Mouse (Mus musculus) inflammation-experienced regulatory T-cells, adult 16 weeks (primary cell): ENCODE measurements around the gene Il25. TPM values are rescaled to one million over a fixed set of nuclear protein-coding genes. Genes with fewer than 3 reads are reported as not detected.

ENCODE experiments used
- polyA plus RNA-seq: library from polyadenylated mRNA; unstranded; fragments of 100-300 nt; shearing (Covaris generic); gene quantifications from one replicate; pipeline ENCODE4 v1.2.1, GENCODE M21; 2017

Gene Il25
- not detected for polyA plus RNA-seq

DNA sequence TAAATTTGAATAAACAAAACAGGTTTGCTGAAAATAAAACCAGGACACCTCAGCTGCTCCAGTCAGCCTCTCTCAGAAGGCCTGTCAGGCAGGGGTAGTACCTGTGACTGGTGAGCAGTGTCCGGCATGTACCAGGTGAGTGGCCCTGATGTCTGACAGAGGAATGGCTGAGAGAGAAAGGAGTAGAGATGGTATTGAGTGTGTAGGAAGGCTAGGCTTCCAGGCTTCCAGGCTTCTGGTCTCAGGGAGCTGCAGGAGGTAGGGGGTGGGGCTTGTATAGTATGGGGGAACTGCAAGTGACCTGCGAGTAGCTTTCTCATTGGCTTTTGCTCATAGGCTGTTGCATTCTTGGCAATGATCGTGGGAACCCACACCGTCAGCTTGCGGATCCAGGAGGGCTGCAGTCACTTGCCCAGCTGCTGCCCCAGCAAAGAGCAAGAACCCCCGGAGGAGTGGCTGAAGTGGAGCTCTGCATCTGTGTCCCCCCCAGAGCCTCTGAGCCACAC, at the start of gene Il25:
Gene Il25 (plus strand): TSS at position 51 of the 506 bp plus-strand sequence.

DNA sequence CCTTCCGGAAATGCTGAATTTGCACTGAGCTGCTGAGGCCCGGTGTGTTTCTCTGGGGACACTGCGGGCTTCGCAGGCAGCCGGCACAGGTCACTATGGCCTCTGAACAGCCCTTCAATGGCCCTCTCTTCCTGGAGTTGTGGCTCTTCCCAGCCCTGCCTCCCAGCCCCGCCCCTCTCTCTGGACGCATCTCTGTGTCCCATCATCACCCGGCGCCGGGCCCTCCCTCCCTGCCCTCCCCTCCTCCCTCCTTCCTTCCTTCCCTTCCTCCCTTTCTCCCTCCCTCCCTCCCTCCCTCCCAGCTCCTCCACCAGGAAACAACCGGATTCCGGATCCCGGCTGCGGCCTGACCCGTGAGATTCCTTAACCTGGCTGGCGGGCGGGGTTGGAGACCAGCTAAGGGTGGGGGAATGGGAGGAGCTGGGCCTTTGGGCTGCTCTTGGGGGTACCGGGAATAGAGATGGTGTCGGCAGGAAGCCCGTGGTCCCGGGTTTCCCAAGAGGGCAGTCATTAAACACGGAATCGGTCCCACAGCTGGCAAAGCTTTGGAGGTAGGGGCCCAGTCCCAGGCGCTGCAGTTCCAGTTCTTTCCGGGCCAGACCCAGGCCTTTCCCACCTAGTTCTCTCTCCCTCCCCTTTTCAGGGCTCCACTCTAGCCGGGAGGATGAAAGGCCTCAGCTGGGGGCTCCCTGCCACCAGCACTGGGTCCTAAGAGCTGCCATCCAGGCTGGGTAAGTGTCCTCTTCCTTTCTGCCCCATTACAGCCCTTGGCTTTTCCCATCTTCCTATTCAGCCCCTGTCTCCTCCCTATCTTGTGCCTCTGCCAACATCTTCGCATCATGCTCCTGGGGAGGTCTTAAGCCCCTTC, 49.1 kb upstream of the Il25 start, which contains the start of the genes Bcl2l2 and Gm20521:
Gene Bcl2l2 (plus strand): TSS at position 224 of the 868 bp plus-strand sequence.
Gene Gm20521 (plus strand): TSS at position 288 of the 868 bp plus-strand sequence.

DNA sequence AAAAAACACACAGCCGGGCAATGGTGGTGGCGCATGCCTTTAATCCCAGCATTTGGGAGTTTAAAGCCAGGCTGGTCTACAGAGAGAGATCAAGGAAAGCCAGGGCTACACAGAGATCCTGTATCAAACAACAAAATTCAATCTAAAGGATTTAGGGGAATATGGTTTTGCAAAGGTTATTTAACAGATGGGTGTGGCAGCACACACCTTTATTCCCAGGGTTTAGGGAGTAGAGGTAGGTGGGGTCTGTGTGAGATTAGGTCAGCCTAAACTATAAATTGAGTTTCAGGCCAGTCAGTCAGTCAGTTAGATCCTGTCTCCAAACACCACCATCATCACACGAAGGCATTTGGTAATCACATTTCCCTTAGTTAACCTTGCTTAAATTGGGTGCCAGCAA, 40.3 kb upstream of the Il25 start, which contains the start of gene Pabpn1:
Gene Pabpn1 (plus strand): TSS at position 301 of the 400 bp plus-strand sequence.

DNA sequence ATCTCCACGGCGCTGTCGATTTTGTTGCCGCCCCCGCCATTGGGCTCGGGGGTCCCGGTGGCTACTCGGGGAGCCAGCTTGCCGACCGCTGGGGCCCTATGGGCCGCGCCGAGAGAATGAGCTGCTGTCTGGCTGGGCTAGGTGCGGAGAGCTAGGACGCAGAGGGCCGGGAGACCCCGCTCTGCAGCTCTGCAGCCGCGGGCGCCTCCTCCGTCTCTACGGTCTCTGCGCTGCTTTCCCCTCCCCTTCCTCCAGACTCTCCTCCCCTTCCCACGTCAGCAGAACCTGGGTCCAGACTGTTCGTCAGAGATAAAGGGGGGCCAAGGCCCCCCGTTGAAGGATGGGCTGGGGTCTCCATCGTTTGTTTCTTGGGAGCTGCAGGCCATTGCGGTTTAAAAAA, 19.6 kb upstream of the Il25 start, which contains the start of gene Slc22a17:
Gene Slc22a17 (minus strand): TSS at position 247 of the 400 bp plus-strand sequence.

DNA sequence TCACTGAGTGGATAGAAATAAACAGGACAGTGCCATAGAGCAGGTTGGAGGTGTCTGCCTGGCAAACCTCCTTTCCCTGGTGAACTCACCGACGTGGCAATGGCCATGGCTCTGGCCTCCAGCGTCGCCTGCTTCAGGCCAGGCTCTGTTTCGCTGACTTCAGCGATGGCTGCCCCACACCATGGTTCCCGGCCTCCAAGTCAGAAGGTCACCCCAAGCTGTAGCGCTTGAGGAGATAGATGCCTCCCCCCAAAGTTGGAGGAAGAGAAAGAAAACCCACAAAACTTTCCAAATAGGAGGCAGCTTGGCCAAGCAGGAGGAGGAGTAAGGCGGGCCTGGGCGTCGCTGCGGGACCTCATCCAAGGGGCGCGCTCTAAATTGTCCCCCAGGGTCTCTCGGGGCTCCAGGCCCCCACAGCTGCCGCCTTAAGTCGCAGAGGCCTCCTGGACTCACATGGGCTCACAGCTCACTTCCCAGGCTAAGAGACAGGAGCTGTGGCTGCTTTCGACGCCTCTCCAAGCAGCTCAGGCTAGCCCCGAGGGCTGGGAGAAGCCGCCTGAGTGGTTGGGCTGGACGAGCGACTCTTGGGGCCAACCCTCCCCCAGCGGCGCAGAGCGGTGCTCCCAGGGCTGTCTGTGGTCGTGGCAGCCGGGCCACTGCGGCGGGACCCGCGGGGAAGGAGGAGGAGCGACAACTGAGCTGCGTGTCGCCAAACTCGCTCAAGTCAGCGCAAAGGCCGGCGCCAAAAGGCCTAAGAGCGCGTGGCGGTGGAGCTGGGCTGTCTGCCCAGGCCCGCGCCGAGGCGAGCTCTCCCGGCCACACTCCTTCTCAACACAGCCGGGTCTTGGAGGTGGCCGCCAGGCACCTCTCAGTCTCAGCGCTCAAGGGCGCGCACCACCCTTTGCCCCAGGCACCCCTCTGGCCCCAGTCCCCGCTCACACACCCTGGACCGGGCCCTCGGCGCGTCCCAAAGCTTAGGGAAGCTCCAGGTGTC, 6.8 kb upstream of the Il25 start, which contains the start of gene Efs:
Gene Efs (minus strand): TSS at position 778 of the 994 bp plus-strand sequence.

DNA sequence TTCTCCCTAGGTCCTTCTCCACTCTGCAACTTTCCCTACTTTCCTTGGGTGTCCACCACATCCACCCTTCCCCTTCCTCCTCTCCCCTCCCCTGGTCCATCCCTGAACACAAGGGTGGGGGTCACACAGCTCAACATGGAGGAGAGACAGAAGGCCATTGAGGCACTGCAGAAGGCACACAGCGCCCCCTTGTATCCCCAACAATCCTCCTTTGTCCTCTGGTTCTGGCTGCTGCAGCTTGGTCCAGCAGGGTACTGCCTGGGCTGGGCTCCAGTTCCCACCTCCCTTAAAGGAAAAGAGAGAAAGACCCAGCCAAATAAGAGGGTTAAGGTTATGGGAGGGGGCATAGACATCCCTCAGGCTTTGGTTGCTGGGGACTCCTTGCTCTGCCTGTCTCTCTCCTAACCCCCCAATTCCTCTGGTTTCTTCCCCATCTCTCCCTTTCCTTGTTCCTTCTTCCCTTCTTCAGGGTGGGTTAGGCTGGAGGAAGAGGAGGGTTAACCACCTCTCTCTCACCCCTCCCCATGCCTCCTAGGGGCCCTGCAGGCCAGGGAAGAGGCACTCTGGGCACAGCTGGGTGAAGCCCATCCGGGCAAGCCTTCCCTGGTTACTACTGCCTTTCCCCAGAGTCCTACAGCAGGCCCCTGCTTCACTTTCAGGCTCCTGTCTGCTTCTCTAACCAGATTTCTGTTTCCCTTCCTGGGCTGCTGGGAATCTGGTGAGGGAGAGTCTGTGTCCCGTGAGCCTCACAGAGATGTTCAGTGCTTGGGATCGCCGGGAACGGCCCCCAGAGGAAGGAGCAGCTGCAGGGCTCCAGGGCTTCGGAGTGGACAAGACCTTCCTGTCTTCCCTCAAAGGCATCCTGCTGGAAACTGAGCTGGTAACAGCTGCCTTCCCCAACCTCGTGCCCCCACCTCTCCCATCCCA, 3.7 kb downstream of the Il25 start, which contains the start of gene Cmtm5:
Gene Cmtm5 (plus strand): TSS at position 358 of the 927 bp plus-strand sequence.

DNA sequence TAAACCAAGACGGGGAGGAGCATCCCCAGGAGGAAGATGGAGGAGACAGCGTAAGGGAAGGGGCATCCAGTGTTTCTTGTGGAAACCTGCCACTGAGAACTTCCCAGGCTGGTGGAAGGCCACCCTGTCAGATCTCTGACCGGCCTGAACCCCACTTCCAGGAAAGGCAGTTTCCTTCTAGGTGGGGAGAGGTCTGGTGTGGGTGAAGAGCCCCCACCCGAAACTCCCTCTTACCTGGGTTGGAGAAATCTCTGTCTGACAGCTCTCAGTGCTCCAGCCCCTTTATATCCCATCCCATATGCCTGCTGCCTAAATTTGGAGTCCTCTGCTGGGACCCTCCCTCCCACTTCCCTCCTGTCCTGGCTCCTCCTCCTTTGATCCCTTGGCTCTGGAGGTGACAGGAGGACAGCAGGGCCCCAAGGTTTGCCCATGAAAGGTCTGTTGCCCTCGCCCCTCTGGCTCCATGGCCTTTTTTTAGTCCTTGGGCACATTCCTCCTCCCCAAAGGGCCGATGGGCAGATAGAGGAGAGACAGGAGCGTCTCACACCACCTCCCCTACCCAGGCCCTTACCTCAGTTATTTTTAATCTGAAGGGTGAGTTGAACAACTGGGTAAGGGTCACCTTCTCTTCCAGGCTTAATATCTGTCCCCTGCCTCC, 34.0 kb downstream of the Il25 start, which contains the start of gene Myh6:
Gene Myh6 (minus strand): TSS at position 608 of the 658 bp plus-strand sequence.

DNA sequence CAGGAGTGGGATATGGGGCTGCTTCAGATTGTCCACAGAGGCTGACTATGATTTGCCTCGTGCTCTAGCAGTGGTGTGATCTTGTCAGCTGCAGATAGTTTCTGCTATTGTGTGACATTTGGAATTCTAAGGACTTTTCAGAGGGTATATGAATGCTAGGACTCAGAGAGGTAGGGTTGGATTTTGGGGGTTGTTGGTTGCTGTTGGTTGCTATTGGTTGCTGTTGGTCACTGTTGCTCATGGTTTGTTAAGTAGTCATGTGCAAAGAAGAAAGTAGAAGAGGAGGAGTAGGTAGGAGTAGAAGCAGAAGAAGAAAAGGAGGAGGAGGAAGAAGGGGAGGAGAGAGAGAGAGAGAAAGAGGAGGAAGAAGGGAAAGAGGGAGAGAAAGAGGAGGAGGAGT, 44.1 kb downstream of the Il25 start, which contains the start of gene Gm17428:
Gene Gm17428 (plus strand): TSS at position 301 of the 400 bp plus-strand sequence.

Other genes with a start within 250 kb of the Il25 start
- gene 1700123O20Rik, start 246.5 kb upstream of the Il25 start, polyA plus RNA-seq: 92.8 TPM
- 113 TPM for gene Acin1, start 245.8 kb upstream of the Il25 start, polyA plus RNA-seq
- 0.16 TPM for gene Gm29776, start 233.9 kb upstream of the Il25 start, polyA plus RNA-seq
- not detected for gene Cebpe, start 220.5 kb upstream of the Il25 start, polyA plus RNA-seq
- gene Slc7a8, start 150.7 kb upstream of the Il25 start, polyA plus RNA-seq: 0.74 TPM
- gene Rnf212b, start 118.6 kb upstream of the Il25 start, polyA plus RNA-seq: not detected
- gene Homez, start 61.7 kb upstream of the Il25 start, polyA plus RNA-seq: 16.6 TPM
- 0.60 TPM for gene Ppp1r3e, start 55.1 kb upstream of the Il25 start, polyA plus RNA-seq
- gene Bcl2l2, start 49.3 kb upstream of the Il25 start, polyA plus RNA-seq: 0.59 TPM
- 0.38 TPM for gene Gm20521, start 49.3 kb upstream of the Il25 start, polyA plus RNA-seq
- gene Pabpn1, start 40.2 kb upstream of the Il25 start, polyA plus RNA-seq: 32.5 TPM
- 2.1 TPM for gene Slc22a17, start 19.6 kb upstream of the Il25 start, polyA plus RNA-seq
- gene Efs, start 6.6 kb upstream of the Il25 start, polyA plus RNA-seq: not detected
- gene Cmtm5, start 3.6 kb downstream of the Il25 start, polyA plus RNA-seq: not detected
- not detected for gene Myh6, start 34.2 kb downstream of the Il25 start, polyA plus RNA-seq
- gene Gm17428, start 44.2 kb downstream of the Il25 start, polyA plus RNA-seq: not detected
- not detected for gene Myh7, start 61.9 kb downstream of the Il25 start, polyA plus RNA-seq
- 133 TPM for gene Ngdn, start 82.8 kb downstream of the Il25 start, polyA plus RNA-seq
- gene Zfhx2, start 159.6 kb downstream of the Il25 start, polyA plus RNA-seq: 11.1 TPM
- 18.4 TPM for gene Thtpa, start 162.1 kb downstream of the Il25 start, polyA plus RNA-seq
- 172 TPM for gene Ap1g2, start 173.9 kb downstream of the Il25 start, polyA plus RNA-seq
- not detected for gene Jph4, start 184.2 kb downstream of the Il25 start, polyA plus RNA-seq